Mouse (Mus musculus) E14TG2a.4 (cell line): ENCODE results near the gene Uqcrc2.

Experiments
- CTCF ChIP-seq: conservative IDR thresholded peaks from 2 replicates; pipeline ENCODE4 v1.5.1; 2014; ENCODE audit warnings: low read length
- NANOG ChIP-seq: IDR thresholded peaks from 2 replicates; pipeline ENCODE4 v1.6.1; 2014; ENCODE audit warnings: borderline replicate concordance, low read length, mixed read lengths
- POU5F1 ChIP-seq: IDR thresholded peaks from 2 replicates; pipeline ENCODE4 v1.6.1; 2014; ENCODE audit warnings: low read length, borderline replicate concordance

- TF ChIP-seq CTCF (no peak), NANOG (no peak), POU5F1 (no peak)
These were observed 60.2 kb downstream of the Uqcrc2 start for GRCm38 (mm10) chr7:120695196-120695595.
